Mouse (Mus musculus): ENCODE measurements around the gene Il23a.

DNA sequence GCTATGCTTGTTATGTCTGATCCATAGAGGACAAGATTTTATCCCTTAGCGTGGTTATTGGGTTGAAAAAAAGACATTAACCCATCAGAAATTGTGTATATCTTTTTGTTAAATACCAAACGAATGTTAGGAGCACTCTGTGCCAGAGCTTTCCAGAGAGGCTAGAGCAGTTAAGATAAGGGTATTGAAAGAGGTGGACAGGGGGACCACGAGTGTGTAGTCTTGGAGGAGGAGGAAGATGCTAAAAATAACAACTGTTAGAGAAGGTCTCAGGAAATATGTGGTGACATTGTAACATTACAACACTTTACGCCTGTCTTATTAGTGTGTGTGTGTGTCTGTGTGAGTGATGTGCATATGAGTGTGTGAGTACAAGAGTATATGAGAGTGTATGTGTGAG, 12.3 kb upstream of the Il23a start:
- TF ChIP-seq POLR2A (IDR thresholded peaks at IDR 0.05; ENCODE audit: insufficient read length, low read depth): no peak
- TF ChIP-seq USF1 (IDR thresholded peaks at IDR 0.05; ENCODE audit: low read depth): no peak
- TF ChIP-seq E2F4 (IDR thresholded peaks at IDR 0.05; ENCODE audit: insufficient read depth): no peak
- TF ChIP-seq POLR2AphosphoS2 (IDR thresholded peaks at IDR 0.05; ENCODE audit: insufficient read length, low read depth): no peak
- TF ChIP-seq MAX (IDR thresholded peaks at IDR 0.05; ENCODE audit: low read depth): no peak
- TF ChIP-seq MYOD1 (IDR thresholded peaks at IDR 0.05; ENCODE audit: control insufficient read depth in 1 of 3, insufficient read length in 2 of 3, low read depth in 2 of 3): no peak
